Mouse (Mus musculus) heart, adult 2 months (tissue): ENCODE results near the gene Ifrd2. TPM values are rescaled to one million over a fixed set of nuclear protein-coding genes. Genes with fewer than 3 reads are reported as not detected.

Experiments used
- DNase-seq, 2 experiments: peaks; one replicate each; pipeline ENCODE4 v3.0.0; 2021
- H3K27ac ChIP-seq: fragments of 200-600 bp; 2 replicates; pipeline ENCODE4 v1.8.1; 2022
- H3K27me3 ChIP-seq: fragments of 200-500 bp; 2 replicates; pipeline ENCODE4 v1.6.1; 2012; ENCODE audit warnings: mild to moderate bottlenecking, low read length, inconsistent platforms, mixed read lengths; ENCODE audit not compliant: control insufficient read depth, insufficient read depth
- H3K36me3 ChIP-seq: fragments of 200-500 bp; 2 replicates; pipeline ENCODE4 v1.6.1; 2012; ENCODE audit warnings: low read length, inconsistent platforms; ENCODE audit not compliant: control insufficient read depth, insufficient read depth
- H3K4me1 ChIP-seq: fragments of 200-500 bp; 2 replicates; pipeline ENCODE4 v1.6.1; 2011; ENCODE audit warnings: low read length; ENCODE audit not compliant: control insufficient read depth, insufficient read depth
- H3K4me3 ChIP-seq: fragments of 200-600 bp; 2 replicates; pipeline ENCODE4 v1.8.1; 2022
- H3K79me2 ChIP-seq: fragments of 200-500 bp; replicated peaks from 2 replicates; pipeline ENCODE4 v1.6.1; 2012; ENCODE audit warnings: mild to moderate bottlenecking, inconsistent platforms, low read length, moderate library complexity, mixed read lengths; ENCODE audit not compliant: control insufficient read depth, insufficient read depth
- H3K9ac ChIP-seq: fragments of 200-500 bp; 2 replicates; pipeline ENCODE4 v1.6.1; 2012; ENCODE audit warnings: low read depth, mild to moderate bottlenecking, control low read depth, inconsistent platforms, low read length, mixed read lengths
- CTCF ChIP-seq: fragments of 200-600 bp; IDR thresholded peaks from 2 replicates; pipeline ENCODE4 v1.8.1; 2022; ENCODE audit warnings: antibody characterized with exemption, mild to moderate bottlenecking, moderate library complexity
- EP300 ChIP-seq: fragments of 200-500 bp; IDR thresholded peaks from 2 replicates; pipeline ENCODE4 v1.6.1; 2011; ENCODE audit warnings: low read depth, low read length, control low read depth; ENCODE audit not compliant: insufficient read depth
- POLR2A ChIP-seq: fragments of 200-500 bp; IDR thresholded peaks from 2 replicates; pipeline ENCODE4 v1.6.1; 2011; ENCODE audit warnings: mild to moderate bottlenecking, low read depth, low read length, control low read depth; ENCODE audit not compliant: insufficient read depth
- WGBS: fragments of 180-500 bp; shearing (Covaris S2); methylation state at CpG from one replicate; pipeline ENCODE4 v1.1.7; 2018; 5-methylcytosine and 5-hydroxymethylcytosine counted together
- intact Hi-C: fragments of 180-260 bp; cut with DNase I; formaldehyde crosslinking; loops from one replicate; pipeline ENCODE4 v1.15.1; 2025
- polyA plus RNA-seq: library from polyadenylated mRNA; depleted of rRNA; stranded (reverse); fragments of >200 nt; gene quantifications from 2 replicates; pipeline ENCODE4 v1.2.3, GENCODE M21; 2012
- total RNA-seq, 2 experiments: library from RNA; stranded (reverse); gene quantifications; 2 replicates each; pipeline ENCODE4 v1.2.3; 2021

Ifrd2 gene
- total and polyA plus RNA-seq, 3 experiments = 39.9 to 51.4 (median 43.7) TPM

GRCm38 (mm10) chr9:107568331-107569261 lies 18.8 kb upstream of the Ifrd2 start:
- DNase-seq = peak; percentile 88 to 91
- no peaks in the 10 kb centered on the region for H3K27me3 ChIP-seq
- no peaks in the 10 kb centered on the region for H3K79me2 ChIP-seq
- intact Hi-C loops = loop anchor here (2.0 to 5.0 kb wide), 2 partner anchors 14 to 64 kb away; no protein-coding TSS in a partner anchor
- TF ChIP-seq POLR2A = peak; percentile 72; the same call in 1 of the 2 replicates
- TF ChIP-seq CTCF = no peak
- 0 out of 2 replicates have a peak, but pooled peaks have one; percentile 31 for TF ChIP-seq EP300
- no peaks in the 10 kb centered on the region for H3K36me3 ChIP-seq
- peak overlapping the region; percentile 79 for H3K4me3 ChIP-seq
- peak overlapping the region; percentile 95 for H3K27ac ChIP-seq
- WGBS = under 1% methylated on average over 41 of the region's 41 CpGs
- H3K9ac ChIP-seq = peak overlapping the region; percentile 79
- peaks cover 21% of the 10 kb centered on the region for H3K4me1 ChIP-seq

GRCm38 (mm10) chr9:107569270-107569669 lies 18.2 kb upstream of the Ifrd2 start:
- no peak for TF ChIP-seq EP300
- 0 out of 2 replicates have a peak, but pooled peaks have one; percentile 36 for TF ChIP-seq POLR2A
- Histone ChIP-seq H3K9ac (peak overlapping the region; percentile 79), H3K4me1 (peaks cover 16% of the 10 kb centered on the region), H3K36me3 (no peaks in the 10 kb centered on the region), H3K27me3 (no peaks in the 10 kb centered on the region), H3K4me3 (peak overlapping the region; percentile 79), H3K79me2 (no peaks in the 10 kb centered on the region), H3K27ac (peak overlapping the region; percentile 95)
- 1% methylated on average over 23 of the region's 23 CpGs for WGBS
- intact Hi-C loops = loop anchor here (2.0 to 5.0 kb wide), 2 partner anchors 14 to 63 kb away; no protein-coding TSS in a partner anchor
- no peak for DNase-seq

- no peaks in the 10 kb centered on the region for H3K79me2 ChIP-seq
- peak overlapping the region; percentile 79 for H3K9ac ChIP-seq
- 46% methylated on average over 13 of the region's 13 CpGs for WGBS
- H3K27me3 ChIP-seq = no peaks in the 10 kb centered on the region
- H3K27ac ChIP-seq = peak overlapping the region; percentile 95
- H3K36me3 ChIP-seq = no peaks in the 10 kb centered on the region
- peaks cover 14% of the 10 kb centered on the region for H3K4me1 ChIP-seq
- intact Hi-C loops = no loop called here
- peak overlapping the region; percentile 79 for H3K4me3 ChIP-seq
- TF ChIP-seq CTCF (no peak), EP300 (no peak), POLR2A (no peak)
- no peak for DNase-seq
Observed at GRCm38 (mm10) chr9:107570016-107570415, 17.4 kb upstream of the Ifrd2 start.

- H3K27me3 ChIP-seq = no peaks in the 10 kb centered on the region
- H3K36me3 ChIP-seq = no peaks in the 10 kb centered on the region
- peak overlapping the region; percentile 79 for H3K9ac ChIP-seq
- DNase-seq = no peak
- 34% methylated on average over 21 of the region's 21 CpGs for WGBS
- H3K4me1 ChIP-seq = peaks cover 14% of the 10 kb centered on the region
- H3K79me2 ChIP-seq = no peaks in the 10 kb centered on the region
- intact Hi-C loops = no loop called here
- TF ChIP-seq POLR2A (peak; percentile 30; the same call in 1 of the 2 replicates), EP300 (no peak)
- peak overlapping the region; percentile 95 for H3K27ac ChIP-seq
- peak overlapping the region; percentile 79 for H3K4me3 ChIP-seq
Observed at GRCm38 (mm10) chr9:107570845-107571244, 16.6 kb upstream of the Ifrd2 start.

- H3K27ac ChIP-seq = peak overlapping the region; percentile 95
- intact Hi-C loops = no loop called here
- no peak for DNase-seq
- peaks cover 14% of the 10 kb centered on the region for H3K4me1 ChIP-seq
- H3K4me3 ChIP-seq = peak overlapping the region; percentile 79
- H3K9ac ChIP-seq = peak overlapping the region; percentile 79; the same call in 1 of the 2 replicates
- no peaks in the 10 kb centered on the region for H3K36me3 ChIP-seq
- TF ChIP-seq CTCF (no peak), EP300 (peak; percentile 83), POLR2A (peak; percentile 57)
- H3K27me3 ChIP-seq = no peaks in the 10 kb centered on the region
- 70% methylated on average over 22 of the region's 22 CpGs for WGBS
- H3K79me2 ChIP-seq = no peaks in the 10 kb centered on the region
Observed at GRCm38 (mm10) chr9:107571534-107572326, 15.7 kb upstream of the Ifrd2 start.
